Mouse (Mus musculus): ENCODE data around the gene Gpr18.
"Not testable (repeated sequence)": the region's sequence is repeated elsewhere in the genome, so short reads cannot be mapped to it uniquely, and the experiment has no call there.

Gene Gpr18

DNA sequence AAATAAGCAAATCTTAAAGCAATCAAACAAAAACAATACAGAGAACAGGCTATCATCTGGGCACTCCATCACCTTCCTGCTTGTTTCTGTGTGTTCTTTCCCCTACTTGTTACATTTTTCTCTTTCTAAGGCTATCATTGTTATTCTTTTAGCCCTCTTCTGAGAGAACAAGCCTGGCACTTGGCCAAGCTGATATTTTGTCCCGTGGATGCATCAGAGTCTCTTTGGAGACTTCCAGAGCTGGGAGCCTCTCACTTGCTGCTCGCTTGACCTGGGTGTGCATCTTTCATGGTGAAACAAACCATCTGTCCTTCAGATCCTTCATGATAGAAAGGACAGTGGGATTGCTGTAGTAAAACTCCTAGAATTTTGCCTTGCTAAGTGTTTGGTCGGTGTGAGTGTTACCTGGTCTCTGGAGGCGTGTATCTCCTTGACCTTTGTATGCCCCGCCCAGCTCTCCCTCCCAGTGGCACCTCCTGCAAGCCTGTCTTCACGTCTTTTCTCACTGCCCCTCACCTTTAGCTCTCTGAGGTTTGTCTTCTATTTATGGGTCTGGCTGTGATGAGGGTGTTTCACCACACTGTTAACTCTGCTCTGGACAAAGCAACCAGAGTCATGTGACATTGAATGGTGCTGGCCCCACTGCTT lies 31.3 kb downstream of the Gpr18 start:
- no peak for DNase-seq (ENCODE audit: low spot score)

DNA sequence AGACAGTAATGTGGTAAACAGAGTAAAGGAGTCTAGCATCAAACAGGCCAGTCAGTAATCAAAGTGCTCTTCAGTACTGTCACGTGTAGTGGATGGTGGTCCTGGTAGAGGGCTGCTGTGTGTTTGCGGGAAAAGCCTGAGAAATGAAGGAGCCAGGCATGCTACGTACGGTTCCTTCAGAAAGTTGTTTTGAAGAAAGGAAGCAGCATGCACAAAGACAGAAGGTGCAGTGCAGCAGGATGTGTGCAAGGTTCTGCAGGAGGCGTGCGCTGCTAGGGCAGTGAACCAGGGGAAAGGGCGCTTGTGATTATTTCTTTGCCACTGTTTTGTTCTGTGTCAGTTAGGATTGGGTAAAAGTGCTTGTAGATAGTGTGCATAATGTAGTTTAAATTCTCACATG lies 34.4 kb downstream of the Gpr18 start:
- no peak for DNase-seq (ENCODE audit: low spot score)

DNA sequence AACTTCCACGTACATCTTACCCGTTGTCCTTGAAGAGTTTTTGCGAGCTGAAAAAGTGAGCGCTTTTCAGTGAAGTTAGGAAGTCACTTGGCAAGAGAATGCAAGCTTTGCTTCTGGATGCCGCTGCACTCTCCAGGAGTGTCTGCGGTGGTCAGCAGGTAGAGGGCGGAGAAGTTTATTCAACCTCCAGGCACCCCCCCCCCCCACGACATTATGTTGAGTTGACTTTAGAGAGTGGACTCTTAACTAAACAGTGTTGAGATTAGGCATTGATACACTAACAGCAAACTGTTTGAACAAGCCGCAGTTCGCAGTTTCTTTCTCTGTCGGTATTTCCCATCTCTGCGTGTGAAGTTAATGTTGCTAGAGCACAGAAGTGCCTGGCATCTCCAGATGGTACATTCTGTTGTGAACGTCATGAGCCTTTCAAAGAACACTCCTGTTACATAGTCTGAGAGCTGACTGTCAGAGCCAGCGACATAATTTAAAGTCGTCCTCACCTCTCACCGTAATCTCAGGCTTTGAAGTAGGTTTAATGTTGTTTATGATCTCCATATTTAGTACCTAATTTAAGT lies 36.2 kb downstream of the Gpr18 start:
- DNase-seq (ENCODE audit: low spot score) = no peak

DNA sequence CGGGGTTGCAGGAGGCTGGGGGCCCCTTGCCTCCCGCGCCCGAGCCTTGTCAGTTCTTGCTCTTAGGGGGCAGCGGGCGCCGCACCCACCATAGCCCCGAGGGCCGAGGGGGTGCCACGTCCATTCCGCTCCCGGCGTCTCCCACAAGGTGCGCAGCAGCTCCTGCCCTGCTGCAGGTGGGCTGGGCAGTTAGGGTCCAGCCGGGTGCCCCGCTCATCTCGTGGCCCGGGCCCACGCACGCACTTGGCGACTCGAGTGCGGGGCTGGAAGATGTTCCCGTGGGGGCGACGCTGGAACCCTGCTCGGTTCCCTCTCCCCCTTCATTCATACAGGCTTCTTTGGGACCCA lies 36.7 kb downstream of the Gpr18 start:
- DNase-seq (ENCODE audit: low spot score) = no peak

DNA sequence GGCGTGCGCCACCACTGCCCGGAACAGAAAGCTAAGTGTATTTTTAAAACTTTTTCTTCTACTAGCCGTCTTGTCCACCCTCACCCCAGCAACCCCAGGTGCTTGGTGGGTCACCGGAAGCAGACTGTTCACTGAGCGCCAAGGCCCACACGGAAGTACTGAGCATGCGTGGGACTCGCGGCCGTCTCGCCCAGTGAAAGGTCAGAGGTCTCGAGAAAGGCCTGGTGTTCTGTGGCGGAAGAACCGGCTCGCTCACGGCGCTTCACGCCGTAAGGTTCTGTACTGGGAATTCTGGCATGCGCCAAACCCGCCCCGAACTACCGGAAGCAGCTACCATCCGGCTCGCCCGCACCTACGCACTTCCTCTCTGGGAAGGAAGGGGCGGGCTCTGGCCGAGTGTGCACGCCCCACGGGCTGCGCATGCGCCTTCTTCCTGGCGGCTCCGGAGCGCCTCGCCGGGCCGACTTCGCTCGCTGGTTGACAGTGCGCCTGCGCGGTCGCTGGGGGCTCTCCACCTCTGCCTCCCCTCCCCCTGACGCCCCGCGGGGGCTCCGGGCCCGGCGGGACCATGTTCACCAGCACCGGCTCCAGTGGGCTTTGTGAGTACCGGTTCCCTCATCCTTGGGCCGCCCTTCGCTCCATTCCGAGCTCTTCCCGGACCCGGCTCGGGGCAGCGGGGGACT lies 37.3 kb downstream of the Gpr18 start, which contains the start of gene Ubac2:
Ubac2 (plus strand) TSS at position 445 of the 683 bp plus-strand sequence.
- DNase-seq (ENCODE audit: low spot score) = peak; percentile 95

DNA sequence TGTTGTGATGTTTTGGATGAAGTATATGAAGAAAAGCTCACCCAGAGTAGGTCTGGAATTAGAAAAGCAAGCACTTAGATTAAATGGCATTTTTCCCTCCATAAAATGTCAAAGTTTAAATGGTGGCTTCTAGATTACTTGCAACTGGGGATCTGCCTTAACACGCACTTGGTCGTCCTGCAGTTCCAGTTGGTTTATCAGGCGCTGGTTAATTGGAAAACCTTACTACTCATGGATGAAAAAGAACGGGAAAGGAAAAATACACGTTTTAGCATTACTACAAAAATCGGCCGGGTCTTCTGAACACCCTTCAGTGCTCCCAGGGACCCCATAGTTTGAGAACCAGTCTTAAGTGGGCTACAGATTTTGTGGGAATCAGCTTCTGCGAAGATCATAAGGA lies 37.9 kb downstream of the Gpr18 start:
- peak; percentile 5 for DNase-seq (ENCODE audit: low spot score)

DNA sequence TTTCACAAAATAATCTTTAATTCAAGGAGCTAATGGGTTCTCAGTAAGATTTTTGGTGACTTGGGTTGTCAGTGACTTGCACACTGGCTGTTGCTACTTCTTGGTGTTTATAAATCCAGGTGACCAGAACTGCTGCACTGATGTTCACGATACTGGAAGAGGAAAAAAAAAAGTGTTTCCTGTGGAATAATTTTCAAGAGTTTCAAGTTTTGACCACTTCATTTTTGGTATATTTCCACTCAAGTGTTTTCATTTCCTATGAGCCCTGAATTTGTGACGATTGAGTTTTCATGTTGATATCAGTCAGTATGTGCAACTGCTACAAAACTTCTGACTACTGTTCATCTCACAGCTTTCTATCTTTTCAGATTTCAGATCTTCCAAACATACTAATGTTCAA lies 38.7 kb downstream of the Gpr18 start:
- no peak for DNase-seq (ENCODE audit: low spot score)

DNA sequence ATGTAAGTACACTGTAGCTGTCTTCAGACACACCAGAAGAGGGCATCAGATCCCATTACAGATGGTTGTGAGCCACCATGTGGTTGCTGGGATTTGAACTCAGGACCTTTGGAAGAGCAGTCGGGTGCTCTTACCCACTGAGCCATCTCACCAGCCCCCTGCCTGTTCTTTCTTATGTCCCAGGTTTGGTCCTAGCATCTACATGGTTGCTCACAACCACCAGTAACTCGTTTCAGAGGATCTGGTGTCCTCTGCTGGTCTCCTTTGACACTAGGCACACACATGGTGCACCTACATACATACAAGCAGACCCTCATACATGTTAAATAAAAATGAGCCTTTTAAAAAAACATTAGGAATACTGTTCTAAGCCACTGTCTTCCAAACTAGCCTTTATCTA lies 39.4 kb downstream of the Gpr18 start:
- not testable (repeated sequence) for DNase-seq (ENCODE audit: low spot score)

DNA sequence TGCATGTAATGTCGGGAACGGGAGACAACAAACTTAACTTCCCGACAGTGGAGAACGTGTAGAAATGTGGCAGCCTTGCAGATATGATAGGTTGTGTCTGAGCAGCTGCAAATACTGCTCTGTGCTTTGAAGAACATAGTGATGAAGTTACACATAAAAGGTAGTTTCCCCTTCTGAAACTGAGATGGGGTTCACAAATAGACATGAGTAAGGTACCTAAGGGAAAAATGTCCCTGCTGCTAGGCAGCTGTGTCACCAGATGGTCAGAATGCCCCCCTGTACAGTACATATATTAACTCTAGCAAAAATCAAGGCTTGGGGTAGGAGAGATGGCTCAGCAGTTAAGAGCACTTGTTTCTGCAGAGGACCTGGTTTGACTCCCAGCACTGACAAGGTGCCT lies 41.9 kb downstream of the Gpr18 start:
- no peak for DNase-seq (ENCODE audit: low spot score)

DNA sequence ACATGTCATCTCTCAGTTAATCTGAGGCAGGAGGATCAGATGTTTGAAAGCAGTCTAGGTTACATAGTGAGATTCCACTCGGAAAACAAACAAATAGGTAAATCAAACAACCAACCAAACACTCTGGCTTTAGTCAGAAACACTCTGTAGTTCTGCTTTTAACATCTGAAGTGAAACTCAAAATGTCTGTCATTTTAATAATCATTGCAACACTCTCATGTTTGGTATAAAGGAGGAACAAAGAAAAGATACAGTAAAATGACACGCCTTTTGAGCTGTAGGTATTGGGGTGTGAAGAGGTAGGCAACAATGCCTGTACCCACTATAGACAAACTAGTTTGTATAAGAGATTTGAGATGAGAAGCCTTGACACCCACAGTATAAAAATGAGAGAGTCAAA lies 42.4 kb downstream of the Gpr18 start:
- DNase-seq (ENCODE audit: low spot score) = no peak

DNA sequence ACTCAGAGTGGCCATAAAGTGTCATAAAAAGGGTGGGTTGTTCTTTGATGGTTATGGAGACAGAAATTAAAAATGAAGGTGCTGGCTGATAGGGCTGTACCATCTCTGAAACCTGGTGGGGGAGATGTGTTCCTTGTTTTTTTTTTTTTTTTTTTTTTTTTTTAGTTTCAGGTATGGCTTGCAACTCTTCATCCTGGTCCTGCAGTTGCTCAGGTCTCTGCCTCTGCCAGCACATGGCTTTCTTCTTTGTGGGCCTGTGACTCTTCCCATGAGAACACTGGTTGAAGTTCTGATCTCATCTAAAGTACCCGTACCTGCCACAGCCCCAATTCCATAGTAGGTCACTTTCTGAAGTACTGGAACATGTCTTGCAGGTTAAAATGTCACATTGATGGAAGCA lies 42.8 kb downstream of the Gpr18 start:
- no peak for DNase-seq (ENCODE audit: low spot score)

DNA sequence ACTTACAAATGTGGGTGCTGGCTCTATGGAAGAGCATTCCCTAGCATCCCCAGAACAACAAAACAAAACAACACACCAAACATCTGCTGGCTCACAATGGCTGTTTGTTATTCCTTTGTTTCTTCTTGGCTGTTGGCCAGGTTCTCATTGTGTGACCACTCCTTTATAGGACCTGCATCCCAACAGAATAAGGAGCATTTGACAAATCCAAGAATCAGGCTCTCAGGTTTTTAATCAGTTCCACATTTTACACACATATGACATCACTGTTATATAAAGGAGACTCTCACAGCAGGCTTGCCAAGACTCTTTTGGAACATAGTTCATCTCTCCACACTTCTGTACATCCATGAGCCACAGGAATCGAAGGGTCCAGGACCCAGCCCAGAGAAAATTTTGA lies 46.5 kb downstream of the Gpr18 start:
- DNase-seq (ENCODE audit: low spot score) = no peak

DNA sequence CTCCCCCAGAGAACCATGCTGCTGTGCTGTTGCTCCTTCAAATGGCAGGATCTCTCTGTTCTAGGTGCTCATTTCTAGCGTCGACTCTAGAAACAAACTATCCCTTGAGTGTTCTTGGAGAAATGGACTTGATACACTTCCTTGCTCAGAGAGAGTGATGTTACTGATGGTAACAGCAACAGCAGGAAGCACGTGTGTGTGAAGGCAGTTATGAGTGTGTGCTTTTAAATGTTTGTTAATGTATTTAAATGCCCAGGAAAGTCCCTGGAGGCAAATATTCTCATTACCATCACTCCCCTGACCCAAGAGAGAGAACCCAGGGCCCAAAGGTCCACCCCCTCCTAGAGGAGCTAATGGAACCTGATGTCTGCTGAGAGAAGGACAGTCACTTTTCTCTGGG lies 49.0 kb downstream of the Gpr18 start:
- no peak for DNase-seq (ENCODE audit: low spot score)

DNA sequence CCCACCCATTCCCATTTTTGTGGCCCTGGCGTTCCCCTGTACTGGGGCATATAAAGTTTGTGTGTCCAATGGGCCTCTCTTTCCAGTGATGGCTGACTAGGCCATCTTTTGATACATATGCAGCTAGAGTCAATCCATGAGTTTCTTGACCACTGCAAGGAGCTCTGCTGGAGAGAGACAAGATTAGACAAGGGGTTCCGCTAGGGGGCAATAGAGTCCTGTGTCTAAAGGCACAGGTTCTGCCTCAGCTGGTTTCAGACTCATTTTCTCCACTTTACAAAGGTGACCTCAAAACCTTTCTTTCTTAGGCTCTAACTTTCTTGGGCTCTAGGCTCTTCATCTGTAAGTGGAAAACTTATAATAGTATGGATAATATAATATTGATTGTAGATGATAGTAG lies 50.4 kb downstream of the Gpr18 start:
- peak; percentile 57 for DNase-seq (ENCODE audit: low spot score)

Measured in c-Kit-positive CD71-positive TER-119-positive erythroid progenitor cells, embryonic 14.5 days (primary cell).